Mouse (Mus musculus): ENCODE results near the gene Taf6.

DNA sequence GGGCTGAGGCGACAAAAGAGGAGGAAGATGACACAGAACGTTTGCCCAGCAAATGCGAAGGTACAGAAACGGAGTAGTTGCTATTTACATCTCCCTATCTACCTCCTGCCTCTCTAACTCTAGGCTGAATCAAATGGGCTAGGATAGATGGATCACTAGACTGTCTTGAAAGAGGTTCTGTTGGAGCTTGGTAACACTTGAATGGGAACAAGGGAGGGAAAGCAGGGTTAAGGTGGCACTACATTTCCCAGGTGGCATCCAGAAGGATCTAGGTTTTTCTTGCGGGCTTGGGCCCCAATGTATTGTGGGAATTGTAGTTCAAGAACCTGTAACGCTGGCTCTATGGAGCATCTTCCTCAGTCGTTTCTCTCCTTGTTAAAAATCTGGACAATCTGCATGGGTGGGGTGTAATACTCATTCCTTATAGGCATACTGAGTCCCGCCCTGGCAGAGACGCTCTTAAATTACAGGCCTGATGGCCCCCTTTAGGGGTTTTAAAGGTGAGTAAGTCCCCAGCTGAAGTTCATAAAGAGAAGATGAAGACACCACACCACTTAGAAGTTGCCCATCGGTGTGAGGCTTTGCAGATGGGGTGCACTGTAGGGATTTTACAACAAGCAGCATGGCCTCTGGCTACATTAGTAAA is 533 bp upstream of the Taf6 start:
- no peak for TF ChIP-seq POLR2A (IDR thresholded peaks at IDR 0.05; ENCODE audit: low read depth, low read length)
- TF ChIP-seq ZC3H11A (IDR thresholded peaks at IDR 0.05; ENCODE audit: low read depth, low read length) = no peak
- TF ChIP-seq HCFC1 (IDR thresholded peaks at IDR 0.05; ENCODE audit: low read depth, low read length) = peak; percentile 94
- TF ChIP-seq TCF12 (IDR thresholded peaks at IDR 0.05; ENCODE audit: low read depth, low read length) = no peak
- peak; percentile 88; the same call in 1 of the 2 replicates for TF ChIP-seq KAT2A (IDR thresholded peaks at IDR 0.05; ENCODE audit: insufficient replicate concordance, low read length)
- TF ChIP-seq SIN3A (IDR thresholded peaks at IDR 0.05; ENCODE audit: low read length) = no peak; the same call in 1 of the 2 replicates
- TF ChIP-seq E2F4 (IDR thresholded peaks at IDR 0.05; ENCODE audit: insufficient replicate concordance, low read depth, low read length) = no peak
